Mouse (Mus musculus): Measurements from ENCODE around the gene Tent4a. TPM values are rescaled to one million over a fixed set of nuclear protein-coding genes. Genes with fewer than 3 reads are reported as not detected.

Tent4a gene
- polyA plus RNA-seq, 1 experiment: 6.2 TPM

DNA sequence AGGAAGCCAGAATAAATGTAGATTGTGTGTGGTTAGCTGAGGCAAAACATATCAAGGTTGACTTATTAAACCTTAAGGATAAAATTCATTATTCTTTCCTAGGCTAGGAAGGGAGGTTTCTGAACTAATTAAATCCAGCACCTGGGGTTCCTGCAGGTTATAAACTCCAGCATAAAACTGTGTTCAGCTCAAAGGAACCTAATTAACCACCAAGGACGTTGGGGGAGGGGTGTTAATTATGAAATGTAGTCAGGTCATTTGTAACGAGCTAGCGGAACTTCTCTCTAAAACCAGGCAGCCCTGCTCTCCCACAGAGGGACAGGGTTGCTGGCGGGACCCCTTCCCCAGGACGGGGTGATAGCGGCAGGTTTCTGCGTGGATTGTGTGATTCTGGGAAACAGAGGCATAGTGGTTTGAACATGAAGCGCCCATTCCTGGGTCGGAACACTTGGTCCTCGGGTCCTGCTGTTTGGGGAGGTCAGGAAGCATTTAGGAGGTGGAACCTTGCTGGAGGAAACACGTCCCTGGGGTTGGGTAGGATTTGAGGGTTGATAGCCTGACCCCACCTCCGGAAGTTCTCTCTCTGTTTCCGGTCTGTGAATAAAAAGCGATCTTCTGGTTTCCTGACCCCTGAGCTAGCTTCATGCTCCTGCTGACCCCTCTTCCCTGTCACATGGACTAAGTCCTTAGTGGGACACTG lies 78.8 kb downstream of the Tent4a start:
- TF ChIP-seq CTCF (IDR thresholded peaks at IDR 0.05; ENCODE audit: control insufficient read depth, insufficient read depth, insufficient replicate concordance, low read depth, low read length): no peak
- 0 out of 2 replicates have a peak, but pooled peaks have one; percentile 39 for TF ChIP-seq POLR2A (IDR thresholded peaks at IDR 0.05; ENCODE audit: control insufficient read depth, low read depth, low read length)
- H3K36me3 ChIP-seq (ENCODE audit: control insufficient read depth, insufficient read depth, low read length): no peaks in the 10 kb centered on the region
- H3K27ac ChIP-seq (ENCODE audit: control insufficient read depth, insufficient read depth, low read depth, low read length): peak overlapping the region; percentile 52
- no peaks in the 10 kb centered on the region for H3K27me3 ChIP-seq (ENCODE audit: control insufficient read depth, insufficient read depth, low read length)
- peaks cover 10% of the 10 kb centered on the region for H3K4me1 ChIP-seq (ENCODE audit: control insufficient read depth, insufficient read depth, low read length)
- peak overlapping the region; percentile 50 for H3K4me3 ChIP-seq (ENCODE audit: control insufficient read depth, low read depth, low read length)

Other genes with a start within 250 kb of the Tent4a start
- 181 and 182 TPM in 2 replicates for gene Nsun2, start 871 bp downstream of the Tent4a start, polyA plus RNA-seq (2012; rRNA removed)
- gene Srd5a1, start 76.8 kb upstream of the Tent4a start, polyA plus RNA-seq (2012; rRNA removed): 4.6 and 5.0 TPM in 2 replicates
- gene Ube2ql1, start 205.3 kb upstream of the Tent4a start, polyA plus RNA-seq (2012; rRNA removed): 0.08 TPM in 1 of 2 replicates, not detected in the other

Data from testis, adult 2 months (tissue).